Mouse (Mus musculus): ENCODE data around the gene Tlr6.

GRCm38 (mm10) chr5:64951486-64951885, 8.4 kb downstream of the Tlr6 start:
- TF ChIP-seq CTCF (IDR thresholded peaks at IDR 0.05; ENCODE audit: borderline replicate concordance, insufficient read depth, low read depth, low read length) (no peak), POLR2A (IDR thresholded peaks at IDR 0.05; ENCODE audit: borderline replicate concordance, insufficient read depth, low read length) (no peak)

Measured in cerebellum, adult 2 months (tissue).